Mouse (Mus musculus) olfactory bulb, adult 2 months (tissue): Measurements from ENCODE around the gene Gm10142. TPM values are rescaled to one million over a fixed set of nuclear protein-coding genes. Genes with fewer than 3 reads are reported as not detected.
"Not testable (repeated sequence)": the region's sequence is repeated elsewhere in the genome, so short reads cannot be mapped to it uniquely, and the experiment has no call there.

Source experiments
- H3K27ac ChIP-seq: fragments of 200-500 bp; 2 replicates; pipeline ENCODE4 v1.5.1; 2012; ENCODE audit warnings: low read depth, low read length; ENCODE audit not compliant: insufficient read depth
- H3K4me1 ChIP-seq: fragments of 200-500 bp; 2 replicates; pipeline ENCODE4 v1.6.1; 2012; ENCODE audit warnings: low read length; ENCODE audit not compliant: control insufficient read depth, insufficient read depth
- H3K4me3 ChIP-seq: fragments of 200-500 bp; 2 replicates; pipeline ENCODE4 v1.5.1; 2012; ENCODE audit warnings: mild to moderate bottlenecking, low read depth, low read length, moderate library complexity; ENCODE audit not compliant: insufficient read depth
- CTCF ChIP-seq: fragments of 200-500 bp; IDR thresholded peaks from 2 replicates; pipeline ENCODE4 v1.5.1; 2012; ENCODE audit warnings: low read depth, mild to moderate bottlenecking, low read length, moderate library complexity; ENCODE audit not compliant: insufficient read depth
- POLR2A ChIP-seq: fragments of 200-500 bp; IDR thresholded peaks from 2 replicates; pipeline ENCODE4 v1.6.1; 2012; ENCODE audit warnings: mild to moderate bottlenecking, low read depth, low read length, moderate library complexity; ENCODE audit not compliant: insufficient read depth
- WGBS: fragments of 180-500 bp; shearing (Covaris S2); methylation state at CpG from one replicate; pipeline ENCODE4 v1.1.7; 2018; 5-methylcytosine and 5-hydroxymethylcytosine counted together
- polyA plus RNA-seq: library from polyadenylated mRNA; stranded (reverse); fragments of >200 nt; gene quantifications from 2 replicates; pipeline ENCODE4 v1.2.4, GENCODE M21; 2012; ENCODE audit warnings: low replicate concordance; ENCODE audit not compliant: missing spikeins, insufficient read depth, insufficient read length

Gm10142 gene
- polyA plus RNA-seq, 1 experiment: not detected

GRCm38 (mm10) chr10:77685895-77686664, 29.5 kb upstream of the Gm10142 start, which contains the start of gene Tspear:
Gene Tspear (plus strand): TSS chr10:77686569.
- TF ChIP-seq POLR2A: no peak
- no peak for TF ChIP-seq CTCF

GRCm38 (mm10) chr10:77687021-77687420, 28.6 kb upstream of the Gm10142 start:
- Histone ChIP-seq H3K4me3 (no peak overlapping the region), H3K4me1 (peaks cover 27% of the 10 kb centered on the region), H3K27ac (no peak overlapping the region)
- WGBS: 63% methylated on average over 10 of the region's 10 CpGs
- TF ChIP-seq CTCF (no peak), POLR2A (no peak)

More at GRCm38 (mm10) chr10:77685895-77686664, 29.5 kb upstream of the Gm10142 start, which contains the start of gene Tspear:
- Histone ChIP-seq H3K4me1 (peaks cover 27% of the 10 kb centered on the region), H3K4me3 (no peak within 1 kb of the TSS), H3K27ac (no peak within 1 kb of the TSS)
- WGBS: 24% methylated on average over 22 of the region's 22 CpGs

- not testable (repeated sequence) for H3K27ac ChIP-seq
- 58% methylated on average over 3 of the region's 3 CpGs for WGBS
Measured at GRCm38 (mm10) chr10:77690356-77690807, 25.2 kb upstream of the Gm10142 start, which contains the start of gene Gm19402. Gene Gm19402 (minus strand): TSS chr10:77690757.

DNA sequence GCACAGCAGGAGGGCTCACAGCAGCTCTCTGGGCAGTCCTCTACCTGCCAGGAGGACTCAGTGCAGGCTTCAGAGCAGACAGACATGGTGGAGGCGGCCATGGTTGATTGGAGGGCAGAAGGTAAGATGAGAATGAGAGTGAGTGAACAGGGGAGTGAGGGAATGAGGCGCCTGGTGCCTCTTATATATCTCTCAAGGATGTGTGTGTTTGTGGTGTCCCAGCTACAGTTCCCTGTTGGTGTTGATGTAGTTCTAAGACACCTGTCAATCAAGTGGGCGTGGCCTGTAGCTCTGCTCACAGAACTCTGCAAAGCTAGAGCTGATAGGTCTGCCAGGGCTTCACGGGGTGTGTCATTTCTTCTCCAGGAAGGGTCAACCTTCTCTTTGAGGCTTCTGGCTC, 18.5 kb upstream of the Gm10142 start, which contains the start of gene Gm9508:
Gene Gm9508 (minus strand): TSS at position 101 of the 400 bp plus-strand sequence.
- 56% methylated on average over 4 of the region's 4 CpGs for WGBS
- no peak within 1 kb of the TSS for H3K27ac ChIP-seq
- TF ChIP-seq POLR2A (no peak), CTCF (no peak)
- H3K4me1 ChIP-seq: peaks cover 3% of the 10 kb centered on the region; the same call in 1 of the 2 replicates
- H3K4me3 ChIP-seq: no peak within 1 kb of the TSS

More at GRCm38 (mm10) chr10:77690356-77690807, 25.2 kb upstream of the Gm10142 start, which contains the start of gene Gm19402:
- not testable (repeated sequence) for H3K4me3 ChIP-seq
- H3K4me1 ChIP-seq: peaks cover 27% of the 10 kb centered on the region

DNA sequence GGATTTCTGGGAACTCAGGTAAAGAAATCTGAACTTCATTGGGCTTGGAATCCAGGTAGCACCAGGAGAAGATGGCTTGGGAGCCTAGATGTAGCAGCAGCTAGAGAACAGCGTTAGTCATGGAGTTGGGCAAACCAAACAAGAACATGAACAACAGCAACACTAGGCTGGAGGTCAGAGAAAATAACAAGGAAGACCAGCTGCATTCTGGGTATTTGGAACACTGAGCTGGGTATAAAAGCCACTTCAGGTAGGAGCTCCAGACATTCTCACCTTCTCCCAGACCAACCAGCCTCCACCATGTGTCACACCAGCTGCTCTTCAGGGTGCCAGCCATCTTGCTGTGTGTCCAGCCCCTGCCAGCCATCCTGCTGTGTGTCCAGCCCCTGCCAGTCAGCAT, 9.3 kb upstream of the Gm10142 start, which contains the start of gene Gm10272:
Gene Gm10272 (plus strand): TSS at position 301 of the 400 bp plus-strand sequence.
- 100% methylated on average over 1 of the region's 1 CpGs for WGBS

DNA sequence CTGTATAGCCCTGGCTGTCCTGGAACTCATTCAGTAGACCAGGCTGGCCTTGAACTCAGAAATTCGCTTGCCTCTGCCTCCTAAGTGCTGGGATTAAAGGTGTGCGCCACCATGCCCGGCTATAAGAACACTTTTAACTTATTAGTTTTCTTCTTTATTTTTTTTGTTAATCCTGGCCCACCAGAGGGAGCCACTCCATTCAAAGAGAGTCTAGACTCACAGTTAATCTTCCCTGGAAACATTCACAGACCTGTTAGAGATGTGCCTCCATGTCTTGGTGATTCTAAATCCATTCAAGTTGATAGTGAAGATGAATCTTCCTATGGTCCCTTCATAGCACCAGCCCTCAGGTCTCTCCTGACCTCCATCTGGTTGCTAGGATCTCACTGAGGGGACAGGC, 5.8 kb upstream of the Gm10142 start:
- Histone ChIP-seq H3K4me1 (no peaks in the 10 kb centered on the region), H3K27ac (no peak overlapping the region), H3K4me3 (no peak overlapping the region)
- 73% methylated on average over 3 of the region's 3 CpGs for WGBS
- TF ChIP-seq POLR2A: no peak
- no peak for TF ChIP-seq CTCF

More for the DNA sequence above, 9.3 kb upstream of the Gm10142 start, which contains the start of gene Gm10272:
- Histone ChIP-seq H3K4me1 (no peaks in the 10 kb centered on the region), H3K4me3 (no peak within 1 kb of the TSS), H3K27ac (no peak within 1 kb of the TSS)
- TF ChIP-seq CTCF (no peak), POLR2A (no peak)

DNA sequence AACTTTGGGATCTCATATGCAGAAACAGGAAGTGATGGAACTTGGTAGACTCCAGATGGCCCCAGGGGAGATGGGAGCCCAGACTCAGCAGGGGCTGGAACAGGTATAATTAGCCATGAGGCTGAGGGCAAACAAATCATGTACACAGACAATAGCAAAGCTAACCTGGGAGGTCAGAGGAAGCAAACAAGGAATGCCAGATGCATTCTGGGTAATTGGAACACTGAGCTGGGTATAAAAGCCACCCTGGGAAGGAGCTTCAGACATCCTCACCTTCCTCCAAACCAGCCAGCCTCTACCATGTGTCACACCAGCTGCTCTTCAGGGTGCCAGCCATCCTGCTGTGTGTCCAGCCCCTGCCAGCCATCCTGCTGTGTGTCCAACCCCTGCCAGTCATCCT, 4.5 kb upstream of the Gm10142 start, which contains the start of gene Gm10024:
Gene Gm10024 (plus strand): TSS at position 301 of the 400 bp plus-strand sequence.
- not testable (repeated sequence) for H3K4me3 ChIP-seq, H3K27ac ChIP-seq

DNA sequence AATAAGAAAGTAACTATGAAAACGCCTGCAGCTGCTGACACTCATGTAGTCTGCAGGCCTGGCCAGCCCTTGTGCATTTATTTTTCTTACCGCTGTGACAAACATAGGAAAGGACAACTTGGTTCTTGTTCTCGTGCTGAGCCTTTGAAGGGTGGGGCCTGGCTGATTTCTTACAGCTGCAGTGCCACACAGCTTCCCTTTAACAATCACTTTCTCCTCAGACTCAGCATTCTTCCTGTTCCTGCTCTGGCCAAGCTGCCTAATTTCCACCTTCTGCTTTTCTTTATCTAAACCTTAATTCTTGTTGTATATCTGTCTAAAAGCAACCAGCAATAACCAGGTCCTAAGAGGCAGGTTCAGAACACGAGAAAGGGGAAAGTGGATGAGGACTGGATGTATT, 1.9 kb upstream of the Gm10142 start:
- WGBS: 70% methylated on average over 4 of the region's 4 CpGs
- TF ChIP-seq POLR2A (no peak), CTCF (no peak)
- Histone ChIP-seq H3K4me1 (no peaks in the 10 kb centered on the region), H3K4me3 (no peak overlapping the region), H3K27ac (no peak overlapping the region)

More for the DNA sequence above, 4.5 kb upstream of the Gm10142 start, which contains the start of gene Gm10024:
- not testable (repeated sequence) for H3K4me1 ChIP-seq

- H3K4me3 ChIP-seq, H3K27ac ChIP-seq, H3K4me1 ChIP-seq: not testable (repeated sequence)
- WGBS: 89% methylated on average over 1 of the region's 1 CpGs
Measured at GRCm38 (mm10) chr10:77720299-77720698, 4.7 kb downstream of the Gm10142 start, which contains the start of gene Krtap12-1. Gene Krtap12-1 (plus strand): TSS chr10:77720599.
